Mouse (Mus musculus): ENCODE results near the gene Chmp2a.
"Not testable (repeated sequence)": the region's sequence is repeated elsewhere in the genome, so short reads cannot be mapped to it uniquely, and the experiment has no call there.

The Chmp2a gene

DNA sequence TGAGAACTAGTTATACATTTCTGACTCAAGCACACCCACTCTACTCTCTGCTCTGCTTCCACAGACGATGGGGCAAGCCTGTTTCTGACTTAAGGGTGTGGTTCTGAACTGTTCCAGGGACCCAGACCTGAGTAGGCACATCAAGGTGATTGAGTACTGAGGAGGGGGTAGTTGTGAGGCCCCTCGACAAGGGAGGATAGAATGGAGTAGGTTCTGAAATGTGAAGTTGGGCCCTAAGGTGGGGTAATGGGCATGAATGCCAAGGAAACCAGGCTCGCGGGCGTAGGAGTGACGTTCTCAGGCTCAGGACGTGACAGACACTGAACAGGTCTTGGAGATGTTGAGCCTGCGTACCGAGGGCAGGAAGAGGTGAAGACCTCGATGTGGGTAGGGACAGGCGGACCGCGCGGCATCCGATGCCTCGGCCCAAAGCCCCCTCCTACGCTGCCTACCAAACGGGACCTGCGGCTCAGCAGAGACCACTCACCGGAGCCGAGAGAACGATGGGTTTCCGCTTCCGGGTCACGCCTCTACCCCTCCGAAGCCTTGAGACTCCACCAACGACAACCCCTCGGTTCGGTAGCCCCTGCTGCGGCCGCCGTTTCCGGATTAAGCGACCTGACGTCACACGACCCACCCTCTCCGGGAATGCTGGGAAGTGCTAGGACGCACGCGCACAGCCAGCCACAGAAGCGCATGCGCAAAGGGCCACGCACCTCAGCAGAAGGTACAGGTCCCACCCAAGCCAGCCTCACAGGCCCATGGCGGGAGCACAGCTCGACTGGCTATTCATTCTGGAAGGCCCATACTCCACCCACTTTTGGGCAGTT lies at the start of gene Chmp2a:
TSS of gene Chmp2a (minus strand) at position 660 of the 830 bp plus-strand sequence.
- peak; percentile 98 for DNase-seq

DNA sequence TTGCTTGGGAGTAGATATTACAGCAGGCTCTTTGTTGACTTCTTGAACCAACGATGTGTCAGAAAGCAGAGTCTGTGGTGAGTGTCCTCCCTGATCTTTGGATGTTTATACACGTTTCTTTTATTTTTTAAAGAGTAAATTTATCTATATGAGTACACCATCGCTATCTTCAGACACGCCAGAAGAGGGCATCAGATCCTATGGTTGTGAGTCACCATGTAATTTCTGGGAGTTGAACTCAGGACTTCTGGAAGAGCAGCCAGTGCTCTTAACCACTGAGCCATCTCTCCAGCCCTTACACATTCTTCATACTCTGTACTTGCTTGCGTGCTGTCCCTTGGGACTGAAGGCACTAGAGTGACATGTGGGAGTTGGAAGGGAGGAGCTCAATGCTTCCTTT lies 37.7 kb upstream of the Chmp2a start:
- DNase-seq, result no peak

DNA sequence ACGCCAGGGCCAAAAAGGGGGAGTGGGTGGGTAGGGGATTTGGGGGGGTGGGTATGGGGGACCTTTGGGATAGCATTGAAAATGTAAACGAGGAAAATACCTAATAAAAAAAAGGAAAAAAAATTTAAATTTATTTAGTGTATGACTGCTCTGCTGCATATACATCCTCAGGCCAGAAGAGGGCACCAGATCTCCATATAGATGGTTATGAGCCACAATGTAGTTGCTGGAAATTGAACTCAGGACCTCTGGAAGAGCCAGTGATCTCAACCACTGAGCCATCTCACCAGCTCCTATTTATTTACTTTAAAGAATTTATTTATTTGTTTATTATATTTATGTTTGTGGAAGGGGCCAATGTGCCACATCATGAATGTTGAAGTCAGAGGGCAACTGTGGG lies 28.8 kb upstream of the Chmp2a start:
- not testable (repeated sequence) for DNase-seq

DNA sequence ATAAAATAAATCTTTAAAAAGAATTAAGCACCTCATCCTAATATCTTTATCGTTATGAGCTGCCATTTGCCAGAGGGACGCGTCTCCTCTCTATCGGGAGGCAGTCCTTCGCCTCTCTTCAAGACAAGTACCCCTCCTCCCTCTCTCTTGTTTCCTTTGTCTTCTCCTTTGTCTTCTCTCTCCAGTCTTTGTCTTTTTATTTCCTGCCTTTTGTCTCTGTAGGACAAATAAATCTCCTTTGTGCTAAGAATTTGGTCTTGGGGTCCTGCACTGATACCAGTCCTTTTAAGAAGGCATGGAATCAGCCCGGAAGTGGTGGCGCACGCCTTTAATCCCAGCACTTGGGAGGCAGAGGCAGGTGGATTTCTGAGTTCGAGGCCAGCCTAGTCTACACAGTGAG lies 24.9 kb upstream of the Chmp2a start:
- DNase-seq, result no peak

DNA sequence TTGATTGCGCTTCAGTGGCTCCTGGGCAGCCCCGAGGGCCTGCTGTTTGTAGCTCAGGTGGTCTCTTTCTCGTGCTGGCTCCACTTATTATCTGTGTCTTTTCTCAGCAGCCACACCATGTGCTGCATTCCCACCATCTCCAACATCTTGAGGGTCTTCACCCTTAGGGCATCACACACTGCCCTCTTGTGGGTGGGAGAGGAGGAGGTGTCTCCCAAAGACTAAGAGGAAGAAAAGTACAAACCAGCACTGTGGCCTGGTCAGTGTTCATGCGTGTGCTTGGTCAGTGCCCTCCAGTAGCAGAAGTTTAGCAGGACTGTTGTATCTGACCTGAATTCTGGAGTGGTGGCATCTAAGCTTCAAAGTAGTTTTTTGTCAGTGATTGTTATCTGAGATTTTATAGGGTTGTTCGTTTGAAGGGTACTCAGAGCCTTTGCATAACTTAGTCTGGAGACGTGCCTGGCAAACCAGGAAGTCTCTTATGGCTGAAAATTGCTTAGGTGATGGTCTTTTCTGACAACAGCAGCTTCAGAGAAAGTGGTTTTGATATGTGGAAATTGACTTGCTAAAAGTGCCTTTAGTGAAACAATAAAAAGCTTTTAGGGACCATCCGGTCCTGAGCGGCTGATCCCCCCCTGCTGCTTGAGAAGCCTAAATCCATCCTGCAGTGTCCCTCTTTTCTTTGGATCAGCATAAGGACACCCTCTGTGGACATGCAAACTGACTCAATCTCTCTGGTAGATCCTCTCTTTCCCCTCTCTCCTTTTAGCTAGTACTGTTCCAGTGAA lies 22.5 kb upstream of the Chmp2a start:
- DNase-seq, result no peak

DNA sequence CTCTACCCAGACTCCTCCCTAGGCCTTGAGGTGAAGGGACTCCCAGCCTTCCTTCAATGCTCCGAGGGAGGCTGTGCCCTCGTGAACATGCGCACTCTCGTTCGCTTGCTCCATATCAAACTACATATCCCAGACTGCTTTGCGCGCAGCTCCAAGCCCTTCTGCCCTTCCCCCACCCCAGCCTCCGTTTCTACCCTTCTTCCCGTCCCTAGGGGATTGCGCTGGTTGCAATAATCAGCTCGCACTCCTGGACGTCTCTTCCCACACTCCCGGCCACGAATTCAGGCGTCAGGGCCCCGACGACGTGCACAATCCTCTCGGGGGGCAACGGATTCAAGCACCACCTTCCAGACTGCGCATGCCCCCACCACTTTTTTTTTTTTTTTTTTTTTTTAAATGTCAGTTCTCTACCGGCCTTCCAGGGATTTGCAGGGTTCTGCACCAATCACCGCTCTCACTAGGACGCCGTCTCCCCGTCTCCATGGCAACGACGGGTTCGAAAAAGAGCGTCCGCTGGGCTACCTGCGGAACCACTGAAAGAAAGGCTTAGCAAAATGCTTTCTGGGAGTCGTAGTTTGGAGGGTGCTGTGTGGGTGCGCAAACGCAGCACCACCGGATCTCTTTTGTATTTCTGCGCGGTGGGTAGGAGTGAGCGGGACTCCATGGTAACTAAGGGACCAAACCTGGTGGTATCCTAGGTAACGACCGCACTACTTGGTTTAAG lies 19.8 kb upstream of the Chmp2a start, which contains the start of gene Mzf1:
TSS of gene Mzf1 (minus strand) at position 478 of the 724 bp plus-strand sequence.
- DNase-seq, result peak; percentile 93 to 95

DNA sequence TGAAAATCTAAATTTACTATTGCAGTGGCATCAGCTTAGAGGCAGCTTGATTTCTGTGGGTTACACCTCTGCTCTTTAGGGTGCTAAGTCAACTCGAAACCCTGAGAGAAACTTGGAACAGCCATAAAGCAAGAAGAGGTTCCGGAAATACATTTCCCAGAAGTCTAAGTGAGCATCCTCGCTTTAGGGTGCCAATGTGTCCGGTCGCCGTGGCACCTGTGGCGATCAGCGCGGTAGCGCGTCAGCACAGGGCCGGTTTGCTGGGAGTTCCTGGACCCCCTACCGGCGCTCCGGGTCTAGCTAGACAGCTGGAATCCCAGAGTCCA lies 19.3 kb upstream of the Chmp2a start:
- DNase-seq, result no peak

DNA sequence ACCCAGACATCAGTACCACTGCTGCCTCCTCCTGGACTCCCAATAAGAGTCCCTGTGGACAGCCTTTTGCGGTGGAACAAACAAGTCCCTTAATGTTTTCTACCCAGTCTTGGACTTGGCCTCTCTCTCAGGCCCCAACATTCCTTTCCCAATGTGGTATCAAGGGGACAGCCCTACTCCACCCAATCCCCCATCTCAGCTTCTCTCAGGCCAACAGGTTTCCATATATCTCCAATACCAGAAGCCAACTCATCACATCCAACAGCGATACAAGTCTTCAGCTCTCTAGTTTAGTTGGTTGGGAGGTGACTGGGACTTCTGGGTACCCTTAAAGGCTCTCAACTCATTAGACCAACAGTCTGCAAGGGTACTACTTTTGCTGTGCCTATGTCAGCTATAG lies 18.9 kb upstream of the Chmp2a start:
- no peak for DNase-seq

DNA sequence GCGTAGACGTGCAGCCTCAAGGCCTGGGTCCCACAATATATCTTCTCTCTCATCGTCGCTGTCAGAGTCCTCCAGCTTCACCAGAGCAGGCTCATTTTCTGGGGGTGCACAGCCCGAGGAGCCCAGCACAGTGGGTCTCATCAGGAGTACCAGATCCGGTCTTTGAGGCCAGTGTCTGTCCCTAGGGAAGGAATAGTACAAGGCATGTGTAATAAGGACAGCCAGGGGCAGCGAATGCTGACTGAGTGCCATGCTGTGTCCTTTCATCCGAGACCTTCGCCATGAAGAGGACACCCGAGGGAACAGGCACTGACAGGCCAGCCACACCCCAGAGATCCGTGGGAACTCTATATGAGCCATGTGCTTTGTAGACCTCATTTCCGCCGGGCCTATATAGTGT lies 18.4 kb upstream of the Chmp2a start:
- no peak for DNase-seq

DNA sequence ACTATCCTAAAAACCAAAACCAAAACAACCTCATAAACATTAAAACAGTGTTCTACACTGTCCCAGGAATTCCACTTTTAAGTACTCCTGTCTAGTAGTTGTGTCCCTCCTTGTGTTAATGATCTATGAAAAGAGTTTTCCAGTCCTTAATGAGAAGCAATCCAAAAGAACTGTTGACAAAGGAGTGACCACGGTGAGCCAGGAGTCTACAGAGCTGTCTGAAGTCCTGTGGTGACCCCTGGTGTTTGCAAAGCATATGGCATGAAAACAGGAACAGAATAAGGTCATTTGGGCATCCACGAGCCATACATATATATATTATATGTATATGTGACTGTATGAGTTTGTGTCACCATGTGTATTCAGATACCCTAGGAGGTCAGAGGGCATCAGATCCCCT lies 11.5 kb upstream of the Chmp2a start:
- peak; percentile 72 to 78 for DNase-seq

DNA sequence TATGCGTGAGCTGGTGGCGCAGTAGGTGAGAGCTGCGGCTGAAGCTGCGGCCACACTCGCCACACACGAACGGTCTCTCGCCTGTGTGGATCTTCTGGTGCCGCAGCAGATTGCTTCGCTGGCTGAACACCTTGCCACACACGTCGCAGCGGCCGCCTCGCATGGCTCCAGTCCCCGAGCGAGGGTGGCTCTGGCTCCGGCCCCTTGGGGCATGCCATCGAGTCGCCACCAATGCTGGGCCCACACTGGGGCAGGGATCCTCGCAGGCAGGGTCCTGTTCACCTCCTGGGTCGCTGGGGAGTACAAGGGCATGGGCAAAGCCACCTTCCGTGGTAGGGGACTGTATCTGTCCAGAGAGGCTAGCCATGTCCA lies 9.6 kb upstream of the Chmp2a start:
- no peak for DNase-seq

DNA sequence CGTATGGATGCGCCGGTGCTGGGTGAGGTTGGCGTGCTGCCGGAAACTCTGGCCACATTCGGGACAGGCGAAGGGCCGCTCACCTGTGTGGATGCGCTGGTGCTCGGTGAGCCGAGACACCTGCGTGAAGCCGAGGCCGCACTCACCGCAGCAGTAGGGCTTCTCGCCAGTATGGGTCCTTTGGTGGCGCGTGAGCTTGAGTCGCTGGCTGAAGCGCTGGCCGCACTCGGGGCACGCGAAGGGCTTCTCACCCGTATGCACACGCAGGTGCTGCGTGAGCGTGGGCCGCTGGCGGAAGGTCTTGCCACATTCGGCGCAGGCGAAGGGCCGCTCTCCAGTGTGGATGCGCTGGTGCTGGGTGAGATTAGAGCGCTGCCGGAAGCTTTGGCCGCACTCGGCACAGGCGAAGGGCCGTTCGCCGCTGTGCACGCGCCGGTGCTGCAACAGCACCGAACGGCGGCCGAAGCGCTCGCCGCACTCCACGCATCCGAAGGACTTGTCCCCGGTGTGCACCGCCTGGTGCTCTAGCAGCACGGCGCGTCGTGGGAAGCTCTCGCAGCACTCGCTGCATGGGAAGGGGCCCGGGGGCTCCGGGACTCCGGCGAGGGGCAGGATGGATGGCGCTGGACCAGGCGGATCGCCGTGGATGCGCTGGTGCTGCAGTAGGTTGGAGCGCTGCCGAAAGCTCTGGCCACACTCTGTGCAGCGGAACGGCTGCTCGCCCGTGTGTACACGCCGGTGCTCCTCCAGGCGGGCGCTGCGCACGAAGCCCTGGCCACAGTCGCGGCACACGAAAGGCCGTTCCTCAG lies 9.0 kb upstream of the Chmp2a start:
- DNase-seq, result peak; percentile 52 to 71

DNA sequence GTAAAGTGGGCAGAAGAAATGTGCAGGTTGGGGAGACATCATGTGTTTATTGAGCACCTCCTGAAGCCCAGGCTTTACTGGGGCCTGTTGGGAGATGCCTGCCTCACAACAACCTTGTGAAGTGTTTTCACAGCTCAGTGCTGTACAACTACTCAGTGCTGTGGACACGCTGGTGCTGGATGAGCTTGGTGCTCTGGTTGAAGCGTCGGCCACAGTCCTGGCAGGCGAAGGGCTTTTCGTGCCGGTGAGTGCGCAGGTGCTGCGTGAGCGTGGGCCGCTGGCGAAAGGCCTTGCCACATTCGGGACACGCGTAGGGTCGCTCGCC lies 8.5 kb upstream of the Chmp2a start:
- no peak for DNase-seq

DNA sequence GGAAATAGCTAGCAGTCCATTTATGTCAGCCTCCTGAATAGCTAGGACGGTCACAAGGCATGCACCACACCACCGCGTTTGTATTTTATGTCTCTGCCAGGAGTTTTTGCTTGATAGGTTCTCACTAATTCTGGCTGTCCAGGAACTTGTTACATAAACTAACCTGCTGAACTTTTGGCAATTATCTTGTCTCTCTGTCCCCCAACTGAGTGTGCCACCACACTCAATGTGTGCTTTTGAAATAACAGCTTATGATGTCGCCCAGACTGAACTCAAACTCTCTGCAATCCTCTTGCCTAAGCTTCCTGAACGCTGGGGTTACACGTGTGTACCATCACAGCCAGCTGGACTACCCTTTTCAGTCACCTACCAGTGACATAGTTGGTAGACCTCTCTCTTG lies 7.9 kb upstream of the Chmp2a start:
- DNase-seq, result no peak

DNA sequence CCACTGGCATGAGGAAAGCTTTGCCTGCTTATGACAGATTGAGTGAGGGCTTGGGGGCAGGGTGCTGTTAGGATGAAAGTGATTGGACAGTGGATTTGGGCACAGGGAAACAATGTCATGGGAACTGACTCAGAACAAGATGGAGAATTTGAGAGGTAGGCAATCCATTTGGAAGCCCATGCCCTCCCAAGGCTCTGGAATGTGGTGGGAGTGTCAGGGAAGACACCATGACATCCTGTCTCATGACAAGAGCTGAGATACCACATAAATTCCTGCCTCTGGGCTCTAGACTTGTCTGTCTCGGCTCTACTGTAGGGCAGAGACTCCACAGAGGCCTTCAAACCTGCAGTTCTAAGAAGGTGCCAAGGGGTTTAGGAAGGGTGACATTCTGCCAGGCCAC lies 6.6 kb upstream of the Chmp2a start:
- peak in 1 of 2 experiments; percentile 49 for DNase-seq

DNA sequence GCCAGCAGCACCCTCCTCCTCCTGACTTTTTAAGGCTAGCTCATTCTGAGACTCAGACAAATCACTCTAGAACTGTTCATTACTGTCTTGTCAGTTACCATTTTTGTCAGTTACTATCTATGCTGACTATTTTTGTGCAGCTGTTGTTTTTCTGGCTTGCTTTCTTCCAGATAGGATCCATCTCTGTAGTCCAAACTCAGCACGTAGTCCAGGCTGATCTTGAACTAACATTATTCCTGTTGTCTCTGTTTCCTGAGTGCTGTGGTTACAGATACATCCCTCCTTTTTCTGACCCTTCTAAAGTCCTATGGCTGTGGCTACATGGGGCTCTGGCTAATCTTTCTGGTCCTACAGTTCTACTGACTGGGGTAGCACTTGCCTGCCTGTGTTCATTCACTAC lies 4.6 kb upstream of the Chmp2a start:
- no peak for DNase-seq

DNA sequence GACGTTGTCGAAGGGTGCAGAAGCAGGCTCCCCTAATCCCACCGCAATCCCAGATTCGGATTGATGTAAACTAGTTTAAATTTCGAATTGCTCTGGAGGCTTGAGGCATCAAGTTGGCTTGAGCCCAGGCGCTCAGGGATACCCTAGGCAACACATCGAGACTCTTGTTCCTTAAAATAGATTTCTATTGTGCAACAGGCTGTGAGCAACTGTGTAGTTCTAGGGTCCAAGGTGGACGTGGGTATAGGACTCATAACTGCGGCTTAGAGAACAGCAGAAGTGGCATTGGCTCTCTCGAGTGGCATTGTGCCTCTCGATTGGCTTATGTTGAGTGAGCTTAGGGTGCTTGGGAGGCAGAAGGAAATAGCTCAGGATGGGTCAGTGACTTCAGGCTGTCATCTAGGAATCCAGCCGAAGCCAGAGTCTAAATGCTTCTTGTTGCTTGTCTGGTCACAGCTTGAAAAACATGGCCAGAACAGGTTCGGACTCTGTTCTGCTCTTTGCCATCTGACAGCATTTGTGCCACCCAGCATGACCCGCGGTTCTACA lies 4.1 kb upstream of the Chmp2a start:
- DNase-seq, result peak in 1 of 2 experiments; percentile 53

DNA sequence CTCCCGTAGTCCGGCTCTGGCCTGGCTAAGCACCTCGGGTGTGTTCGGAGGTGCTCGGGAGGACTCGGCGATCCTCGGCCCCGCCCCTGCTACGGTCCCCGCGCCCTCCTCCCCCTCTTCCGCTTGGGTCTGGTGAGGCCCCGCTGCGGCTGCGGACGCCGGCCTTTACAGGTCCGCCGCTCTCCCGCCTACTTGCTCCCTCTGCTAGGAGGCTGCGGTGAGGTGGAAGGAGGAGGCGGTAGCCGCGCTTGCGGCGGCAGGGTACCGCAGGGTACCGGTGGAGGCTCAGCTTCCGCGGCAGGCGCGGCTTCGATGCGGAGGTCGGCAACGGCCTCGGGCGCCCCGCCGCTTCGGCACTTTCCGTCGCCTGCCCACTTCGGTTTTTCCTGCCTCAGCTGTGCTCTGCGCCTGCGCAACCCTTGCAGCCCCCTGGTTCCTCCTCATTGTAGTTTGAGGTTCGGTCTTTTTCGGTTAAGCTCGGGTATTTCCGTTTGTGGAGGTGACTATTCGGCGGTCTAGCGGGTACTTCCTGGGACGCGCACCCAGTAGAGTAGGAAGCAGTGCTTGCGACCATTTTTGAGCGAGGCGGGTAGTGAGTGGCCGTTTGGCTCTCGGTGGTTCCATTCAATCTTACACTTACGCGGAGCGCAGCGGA lies 3.4 kb upstream of the Chmp2a start, which contains the start of gene Ube2m:
TSS of gene Ube2m (minus strand) at position 375 of the 655 bp plus-strand sequence.
- DNase-seq, result peak; percentile 99

DNA sequence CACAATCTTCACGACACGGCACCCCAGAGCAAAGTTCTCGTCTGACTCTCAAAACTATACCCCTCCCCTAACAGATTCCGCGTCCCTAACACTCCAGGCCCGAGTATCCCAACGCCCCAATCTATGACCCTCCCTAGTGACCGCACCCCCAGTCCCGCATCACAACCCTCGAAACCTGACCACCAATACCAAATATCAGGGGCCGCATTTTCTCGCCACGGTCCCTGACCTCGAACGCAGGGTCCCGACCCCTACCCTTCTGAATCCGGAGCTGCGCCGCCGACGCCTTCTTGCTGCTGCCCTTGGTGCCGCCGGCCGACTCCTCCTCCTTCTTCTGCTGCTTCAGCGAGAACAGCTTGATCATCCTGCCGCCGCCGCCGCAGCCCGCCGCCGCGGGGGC lies 2.8 kb upstream of the Chmp2a start:
- DNase-seq, result no peak

DNA sequence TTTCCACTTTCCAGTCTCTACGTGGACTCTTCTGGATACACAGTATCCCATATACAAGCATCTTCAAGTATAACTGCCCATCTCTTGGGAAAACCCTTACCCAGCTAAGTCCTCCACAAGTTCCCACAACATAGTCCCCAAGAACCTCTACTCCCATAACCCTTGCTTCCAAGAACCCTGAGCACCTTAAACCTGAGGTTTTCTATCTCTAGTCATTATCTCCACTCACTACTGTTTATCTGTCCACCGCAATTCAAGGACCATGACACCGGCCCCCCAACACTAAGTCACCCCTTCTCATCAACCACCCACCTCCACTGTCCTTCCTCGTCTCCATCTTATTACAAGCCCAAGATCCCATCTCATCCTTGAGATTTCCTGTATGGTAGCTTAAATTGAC lies 2.2 kb upstream of the Chmp2a start:
- no peak for DNase-seq

DNA sequence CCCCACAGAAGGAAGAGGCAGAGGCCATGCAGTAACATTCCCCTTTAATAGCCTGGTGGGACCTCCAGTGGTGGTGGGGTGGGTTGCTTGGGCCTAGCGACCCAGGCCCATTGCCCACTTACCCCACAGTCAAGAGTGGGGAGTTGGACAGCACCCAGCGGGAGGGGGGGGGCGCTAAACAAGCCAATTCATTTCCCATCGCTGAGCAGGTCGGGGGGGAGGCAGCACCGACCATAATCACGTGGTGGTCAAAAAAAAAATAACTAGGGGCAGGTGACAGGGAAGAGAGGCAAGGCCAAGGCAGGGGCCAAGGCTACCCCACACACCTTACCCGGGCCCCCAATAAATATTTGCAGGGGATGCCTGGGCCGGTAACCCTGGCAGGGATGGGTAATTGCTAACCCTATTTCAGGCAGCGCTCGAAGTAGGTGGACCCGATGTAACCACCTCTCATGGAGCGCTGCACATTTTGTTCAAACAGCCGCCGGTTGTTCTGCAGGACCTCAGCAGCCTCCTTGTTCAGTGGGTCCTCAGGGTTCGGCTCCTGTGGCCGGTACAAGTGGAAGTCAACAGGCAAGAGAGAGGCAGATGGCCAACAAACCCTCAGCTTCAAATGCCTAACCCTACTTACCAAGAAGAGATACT lies 726 bp upstream of the Chmp2a start:
- peak in 1 of 2 experiments; percentile 24 for DNase-seq
